Mouse (Mus musculus) MEL (cell line): ENCODE results near the gene Camta2. TPM values are rescaled to one million over a fixed set of nuclear protein-coding genes. Genes with fewer than 3 reads are reported as not detected.

Experiments
- DNase-seq: peaks from one replicate; pipeline ENCODE4 v3.0.0; 2011; ENCODE audit warnings: low read depth, low spot score
- H3K27ac ChIP-seq: 2 replicates; pipeline ENCODE4 v1.5.1; 2012; ENCODE audit warnings: low read depth, mild to moderate bottlenecking, control low read depth, low read length, moderate library complexity; ENCODE audit not compliant: control insufficient read depth
- H3K27me3 ChIP-seq, 2 experiments: fragments of 150-350 bp in 1 of 2; sonication (generic) in 1 of 2; 2 replicates each; pipeline ENCODE4 v1.6.1; 2012; ENCODE audit warnings: low read length in 2 of 2, mild to moderate bottlenecking in 2 of 2, improper control_type of control experiment in 1 of 2, moderate library complexity in 1 of 2; ENCODE audit not compliant: insufficient read depth in 2 of 2, control insufficient read depth in 1 of 2
- H3K36me3 ChIP-seq, 2 experiments: 2 replicates each; pipeline ENCODE4 v1.6.1; 2012 to 2014; ENCODE audit warnings: low read length in 2 of 2, improper control_type of control experiment in 1 of 2, inconsistent platforms in 1 of 2, mild to moderate bottlenecking in 1 of 2; ENCODE audit not compliant: insufficient read depth in 2 of 2, control insufficient read depth in 1 of 2
- H3K4me1 ChIP-seq, 2 experiments: fragments of 150-350 bp in 1 of 2; sonication (generic) in 1 of 2; 2 replicates each; pipeline ENCODE4 v1.6.1; 2012; ENCODE audit warnings: low read length in 2 of 2, improper control_type of control experiment in 1 of 2, mild to moderate bottlenecking in 1 of 2; ENCODE audit not compliant: insufficient read depth in 2 of 2, control insufficient read depth in 1 of 2
- H3K4me3 ChIP-seq, 2 experiments: fragments of 150-350 bp in 1 of 2; sonication (generic) in 1 of 2; 2 replicates each; pipeline ENCODE4 v1.5.1; 2012; ENCODE audit warnings: low read depth in 2 of 2, low read length in 2 of 2, mild to moderate bottlenecking in 2 of 2, moderate library complexity in 2 of 2, control low read depth in 1 of 2, improper control_type of control experiment in 1 of 2; ENCODE audit not compliant: control insufficient read depth in 1 of 2, insufficient read depth in 1 of 2
- H3K79me2 ChIP-seq: 2 replicates; pipeline ENCODE4 v1.6.1; 2012; ENCODE audit warnings: mild to moderate bottlenecking, low read length, moderate library complexity; ENCODE audit not compliant: control insufficient read depth, poor library complexity, insufficient read depth
- H3K9ac ChIP-seq: 2 replicates; pipeline ENCODE4 v1.6.1; 2012; ENCODE audit warnings: low read depth, mild to moderate bottlenecking, control low read depth, low read length, moderate library complexity; ENCODE audit not compliant: control insufficient read depth, poor library complexity, severe bottlenecking
- H3K9me3 ChIP-seq: fragments of 150-350 bp; sonication (generic); replicated peaks from 2 replicates; pipeline ENCODE4 v1.6.1; 2012; ENCODE audit warnings: mild to moderate bottlenecking, low read length, improper control_type of control experiment, moderate library complexity; ENCODE audit not compliant: insufficient read depth
- BHLHE40 ChIP-seq: IDR thresholded peaks from 2 replicates; pipeline ENCODE4 v1.6.1; 2012; ENCODE audit warnings: low read depth, mild to moderate bottlenecking, inconsistent platforms, low read length, improper control_type of control experiment, borderline replicate concordance
- CHD1 ChIP-seq: IDR thresholded peaks from 2 replicates; pipeline ENCODE4 v1.6.1; 2012; ENCODE audit warnings: low read depth, mild to moderate bottlenecking, inconsistent platforms, low read length, improper control_type of control experiment
- CTCF ChIP-seq, 3 experiments: IDR thresholded peaks in 2 of 3; conservative IDR thresholded peaks in 1 of 3; 2 replicates each; pipeline ENCODE4 v1.5.1; 2011 to 2012; ENCODE audit warnings: low read length in 3 of 3, low read depth in 2 of 3, mild to moderate bottlenecking in 2 of 3, improper control_type of control experiment in 1 of 3, inconsistent platforms in 1 of 3, mixed read lengths in 1 of 3, moderate library complexity in 1 of 3; ENCODE audit not compliant: control insufficient read depth in 1 of 3, insufficient read depth in 1 of 3, poor library complexity in 1 of 3, severe bottlenecking in 1 of 3
- GATA1 ChIP-seq: IDR thresholded peaks from 2 replicates; pipeline ENCODE4 v1.6.1; 2011; ENCODE audit warnings: low read depth, low read length, improper control_type of control experiment
- HCFC1 ChIP-seq: IDR thresholded peaks from 2 replicates; pipeline ENCODE4 v1.6.1; 2012; ENCODE audit warnings: low read depth, mild to moderate bottlenecking, inconsistent platforms, low read length, improper control_type of control experiment, moderate library complexity
- KAT2A ChIP-seq: conservative IDR thresholded peaks from 2 replicates; pipeline ENCODE4 v1.6.1; 2012; ENCODE audit warnings: low read depth, low read length, improper control_type of control experiment, inconsistent platforms
- MAFK ChIP-seq: IDR thresholded peaks from 2 replicates; pipeline ENCODE4 v1.6.1; 2011; ENCODE audit warnings: low read depth, mild to moderate bottlenecking, low read length, improper control_type of control experiment, borderline replicate concordance
- MAX ChIP-seq: IDR thresholded peaks from 2 replicates; pipeline ENCODE4 v1.6.1; 2011; ENCODE audit warnings: low read length, improper control_type of control experiment
- MEF2A ChIP-seq: IDR thresholded peaks from 2 replicates; pipeline ENCODE4 v1.6.1; 2014; ENCODE audit warnings: low read depth, mild to moderate bottlenecking, inconsistent platforms, low read length, improper control_type of control experiment; ENCODE audit not compliant: poor library complexity, insufficient replicate concordance, severe bottlenecking; ENCODE audit errors: extremely low read depth
- MXI1 ChIP-seq: IDR thresholded peaks from 2 replicates; pipeline ENCODE4 v1.6.1; 2011; ENCODE audit warnings: mild to moderate bottlenecking, low read depth, low read length, improper control_type of control experiment
- MYC ChIP-seq: IDR thresholded peaks from 2 replicates; pipeline ENCODE4 v1.6.1; 2011; ENCODE audit warnings: low read depth, mild to moderate bottlenecking, low read length, improper control_type of control experiment, moderate library complexity
- NELFE ChIP-seq: IDR thresholded peaks from 2 replicates; pipeline ENCODE4 v1.6.1; 2011; ENCODE audit warnings: low read depth, low read length, improper control_type of control experiment
- NRF1 ChIP-seq: IDR thresholded peaks from 2 replicates; pipeline ENCODE4 v1.6.1; 2014; ENCODE audit warnings: low read depth, mild to moderate bottlenecking, inconsistent platforms, low read length, improper control_type of control experiment, moderate library complexity; ENCODE audit not compliant: poor library complexity, insufficient read depth, severe bottlenecking
- POLR2A ChIP-seq, 2 experiments: IDR thresholded peaks; 2 replicates each; pipeline ENCODE4 v1.6.1; 2011 to 2012; ENCODE audit warnings: low read length in 2 of 2, mild to moderate bottlenecking in 2 of 2, control low read depth in 1 of 2, improper control_type of control experiment in 1 of 2, low read depth in 1 of 2, moderate library complexity in 1 of 2; ENCODE audit not compliant: control insufficient read depth in 1 of 2, insufficient read depth in 1 of 2, poor library complexity in 1 of 2
- RAD21 ChIP-seq: IDR thresholded peaks from 2 replicates; pipeline ENCODE4 v1.6.1; 2011; ENCODE audit warnings: mild to moderate bottlenecking, low read depth, low read length, improper control_type of control experiment
- RCOR1 ChIP-seq: IDR thresholded peaks from 2 replicates; pipeline ENCODE4 v1.6.1; 2012; ENCODE audit warnings: low read depth, mild to moderate bottlenecking, inconsistent platforms, low read length, improper control_type of control experiment
- SIN3A ChIP-seq: IDR thresholded peaks from 2 replicates; pipeline ENCODE4 v1.6.1; 2012; ENCODE audit warnings: low read length, improper control_type of control experiment, inconsistent platforms
- TBP ChIP-seq: IDR thresholded peaks from 2 replicates; pipeline ENCODE4 v1.8.0; 2011; ENCODE audit warnings: low read depth, low read length, improper control_type of control experiment
- TCF12 ChIP-seq: IDR thresholded peaks from 2 replicates; pipeline ENCODE4 v1.6.1; 2014; ENCODE audit warnings: low read depth, mild to moderate bottlenecking, inconsistent platforms, low read length, improper control_type of control experiment, moderate library complexity
- UBTF ChIP-seq: IDR thresholded peaks from 2 replicates; pipeline ENCODE4 v1.6.1; 2012; ENCODE audit warnings: low read depth, mild to moderate bottlenecking, inconsistent platforms, low read length, improper control_type of control experiment, moderate library complexity, borderline replicate concordance; ENCODE audit not compliant: insufficient read depth
- USF1 ChIP-seq: IDR thresholded peaks from 2 replicates; pipeline ENCODE4 v1.6.1; 2014; ENCODE audit warnings: low read depth, mild to moderate bottlenecking, inconsistent platforms, low read length, improper control_type of control experiment, moderate library complexity
- ZC3H11A ChIP-seq: IDR thresholded peaks from 2 replicates; pipeline ENCODE4 v1.6.1; 2012; ENCODE audit warnings: low read depth, mild to moderate bottlenecking, inconsistent platforms, low read length, improper control_type of control experiment
- ZKSCAN1 ChIP-seq: IDR thresholded peaks from 2 replicates; pipeline ENCODE4 v1.6.1; 2012; ENCODE audit warnings: low read depth, mild to moderate bottlenecking, inconsistent platforms, low read length, improper control_type of control experiment, moderate library complexity
- ZMIZ1 ChIP-seq: IDR thresholded peaks from 2 replicates; pipeline ENCODE4 v1.6.1; 2012; ENCODE audit warnings: low read depth, mild to moderate bottlenecking, inconsistent platforms, low read length, improper control_type of control experiment, moderate library complexity
- ZNF384 ChIP-seq: IDR thresholded peaks from 2 replicates; pipeline ENCODE4 v1.6.1; 2012; ENCODE audit warnings: low read depth, mild to moderate bottlenecking, inconsistent platforms, low read length, improper control_type of control experiment
- polyA plus RNA-seq, 2 experiments: library from polyadenylated mRNA; stranded (reverse) in 1 of 2; unstranded in 1 of 2; fragments of >175 nt in 1 of 2; fragments of >200 nt in 1 of 2; gene quantifications; 2 replicates each; pipeline versions ENCODE4 v1.2.1 to v1.2.4; 2012; ENCODE audit warnings: low replicate concordance in 2 of 2, low read depth in 1 of 2; ENCODE audit not compliant: insufficient read length in 2 of 2, insufficient read depth in 1 of 2, missing spikeins in 1 of 2
- total RNA-seq: library from RNA; depleted of rRNA; stranded (reverse); fragments of 300-350 nt; gene quantifications from 2 replicates; pipeline ENCODE4 v1.2.3, GENCODE M21; 2012

Gene Camta2
- total and polyA plus RNA-seq, 3 experiments, result 1.9 to 15.0 TPM; not detected in 1

DNA sequence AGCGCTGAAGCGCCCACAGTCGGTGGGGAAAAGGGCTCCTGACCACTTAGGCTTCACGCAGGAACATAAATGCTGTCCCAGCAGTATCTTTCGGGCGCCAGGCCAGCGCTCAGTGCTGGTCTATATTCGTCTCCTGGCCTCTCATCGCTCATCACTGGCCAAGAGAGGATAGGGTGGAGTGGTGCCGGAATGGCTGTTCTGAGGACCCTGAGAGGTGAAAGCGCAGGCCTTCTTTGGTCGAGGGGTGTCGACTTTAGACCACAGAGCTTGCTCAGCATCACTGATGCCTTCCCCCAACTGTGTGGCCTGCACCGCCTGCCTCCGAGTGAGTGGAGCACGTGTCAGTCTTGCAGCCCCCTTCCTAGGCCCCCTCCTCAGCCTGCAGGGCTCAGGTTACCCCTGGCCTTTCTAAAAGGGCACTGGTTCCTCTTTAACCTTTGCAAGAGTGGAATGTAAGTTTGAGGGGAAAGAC is 31.4 kb downstream of the Camta2 start:
- peak overlapping the region; percentile 74 to 80 for H3K4me3 ChIP-seq
- DNase-seq, result peak; percentile 71
- no peaks in the 10 kb centered on the region for H3K9me3 ChIP-seq
- no peaks in the 10 kb centered on the region for H3K27me3 ChIP-seq
- TF ChIP-seq ZKSCAN1 (no peak), CHD1 (no peak), USF1 (no peak), TCF12 (peak; percentile 35; the same call in 1 of the 2 replicates), GATA1 (no peak), HCFC1 (no peak), ZC3H11A (no peak), MAFK (0 out of 2 replicates have a peak, but pooled peaks have one; percentile 16), ZNF384 (no peak), BHLHE40 (peak; percentile 26; the same call in 1 of the 2 replicates), KAT2A (no peak), MYC (peak; percentile 80; the same call in 1 of the 2 replicates), POLR2A (IDR thresholded peaks at IDR 0.05; ENCODE audit: control insufficient read depth in 1 of 2, insufficient read depth in 1 of 2, low read depth in 1 of 2, low read length in 2 of 2, poor library complexity in 1 of 2) (no peak), RAD21 (no peak), MAX (peak; percentile 88), NRF1 (no peak), RCOR1 (no peak), UBTF (no peak), TBP (0 out of 2 replicates have a peak, but pooled peaks have one; percentile 14), SIN3A (peak; percentile 55), MXI1 (peak; percentile 24; the same call in 1 of the 2 replicates), CTCF (IDR thresholded peaks at IDR 0.05 in 2 of 3, conservative IDR thresholded peaks at IDR 0.05 in 1 of 3; ENCODE audit: control insufficient read depth in 1 of 3, insufficient read depth in 1 of 3, low read depth in 2 of 3, low read length in 3 of 3, poor library complexity in 1 of 3, severe bottlenecking in 1 of 3) (no peak), ZMIZ1 (0 out of 2 replicates have a peak, but pooled peaks have one; percentile 23), NELFE (0 out of 2 replicates have a peak, but pooled peaks have one; percentile 4), MEF2A (no peak)
- TF ChIP-seq, all 39 proteins: peak for 10
- Histone ChIP-seq H3K4me1 (peaks cover 2 to 28% of the 10 kb centered on the region in 2 experiments), H3K9ac (peak overlapping the region; percentile 88), H3K79me2 (peaks cover 45% of the 10 kb centered on the region), H3K36me3 (peaks cover 6 to 23% of the 10 kb centered on the region in 2 experiments; a peak in 3 of 4 replicates), H3K27ac (peak overlapping the region; percentile 99)
